Mouse (Mus musculus): ENCODE data around the gene Foxf2. TPM values are rescaled to one million over a fixed set of nuclear protein-coding genes. Genes with fewer than 3 reads are reported as not detected.

The Foxf2 gene
- polyA plus RNA-seq, 1 experiment from 2014 or later: 1.7 TPM

GRCm38 (mm10) chr13:31652131-31652745 lies 26.6 kb downstream of the Foxf2 start:
- Histone ChIP-seq H3K4me2 (no peak overlapping the region), H3K27me3 (ENCODE audit: control insufficient read depth, insufficient read depth, low read length) (0 out of 2 replicates have a peak, but pooled peaks cover 4% of the 10 kb centered on the region)
- WGBS (ENCODE audit: insufficient replicate concordance): 76% methylated on average over 20 of the region's 20 CpGs

GRCm38 (mm10) chr13:31656249-31656648 lies 30.6 kb downstream of the Foxf2 start:
- no peaks in the 10 kb centered on the region for H3K4me1 ChIP-seq (ENCODE audit: control insufficient read depth, insufficient read depth, low read length)
- no peak for ATAC-seq (replicated peaks; ENCODE audit: insufficient number of reproducible peaks, low FRiP score, low TSS enrichment)
- WGBS (ENCODE audit: insufficient replicate concordance): 53% methylated on average over 4 of the region's 4 CpGs

More at GRCm38 (mm10) chr13:31652131-31652745, 26.6 kb downstream of the Foxf2 start:
- Histone ChIP-seq H3K36me3 (ENCODE audit: control insufficient read depth, insufficient read depth, low read length) (no peaks in the 10 kb centered on the region), H3K9ac (ENCODE audit: low read depth, low read length) (no peak overlapping the region), H3K9me3 (replicated peaks; ENCODE audit: control insufficient read depth, low read length) (no peaks in the 10 kb centered on the region), H3K27ac (ENCODE audit: low read depth, low read length) (no peak overlapping the region), H3K4me1 (ENCODE audit: control insufficient read depth, insufficient read depth, low read length) (no peaks in the 10 kb centered on the region), H3K4me3 (ENCODE audit: low read depth, low read length) (no peak overlapping the region)
- ATAC-seq (replicated peaks; ENCODE audit: insufficient number of reproducible peaks, low FRiP score, low TSS enrichment): no peak

GRCm38 (mm10) chr13:31658212-31658611 lies 32.6 kb downstream of the Foxf2 start:
- H3K4me1 ChIP-seq (ENCODE audit: control insufficient read depth, insufficient read depth, low read length): no peaks in the 10 kb centered on the region
- 79% methylated on average over 4 of the region's 4 CpGs for WGBS (ENCODE audit: insufficient replicate concordance)
- ATAC-seq (replicated peaks; ENCODE audit: insufficient number of reproducible peaks, low FRiP score, low TSS enrichment): no peak
- H3K9me3 ChIP-seq (replicated peaks; ENCODE audit: control insufficient read depth, low read length): no peaks in the 10 kb centered on the region
- no peak overlapping the region for H3K9ac ChIP-seq (ENCODE audit: low read depth, low read length)
- H3K4me3 ChIP-seq (ENCODE audit: low read depth, low read length): no peak overlapping the region
- peaks cover 8% of the 10 kb centered on the region for H3K27me3 ChIP-seq (ENCODE audit: control insufficient read depth, insufficient read depth, low read length)
- H3K27ac ChIP-seq (ENCODE audit: low read depth, low read length): no peak overlapping the region
- no peak overlapping the region for H3K4me2 ChIP-seq
- H3K36me3 ChIP-seq (ENCODE audit: control insufficient read depth, insufficient read depth, low read length): no peaks in the 10 kb centered on the region

More at GRCm38 (mm10) chr13:31656249-31656648, 30.6 kb downstream of the Foxf2 start:
- Histone ChIP-seq H3K9me3 (replicated peaks; ENCODE audit: control insufficient read depth, low read length) (no peaks in the 10 kb centered on the region), H3K36me3 (ENCODE audit: control insufficient read depth, insufficient read depth, low read length) (no peaks in the 10 kb centered on the region), H3K4me2 (no peak overlapping the region), H3K27me3 (ENCODE audit: control insufficient read depth, insufficient read depth, low read length) (peaks cover 8% of the 10 kb centered on the region), H3K9ac (ENCODE audit: low read depth, low read length) (no peak overlapping the region), H3K27ac (ENCODE audit: low read depth, low read length) (no peak overlapping the region), H3K4me3 (ENCODE audit: low read depth, low read length) (no peak overlapping the region)

- Histone ChIP-seq H3K27ac (ENCODE audit: low read depth, low read length) (no peak overlapping the region), H3K4me1 (ENCODE audit: control insufficient read depth, insufficient read depth, low read length) (no peaks in the 10 kb centered on the region), H3K9ac (ENCODE audit: low read depth, low read length) (no peak overlapping the region), H3K4me2 (no peak overlapping the region), H3K36me3 (ENCODE audit: control insufficient read depth, insufficient read depth, low read length) (no peaks in the 10 kb centered on the region), H3K9me3 (replicated peaks; ENCODE audit: control insufficient read depth, low read length) (no peaks in the 10 kb centered on the region), H3K27me3 (ENCODE audit: control insufficient read depth, insufficient read depth, low read length) (peaks cover 8% of the 10 kb centered on the region), H3K4me3 (ENCODE audit: low read depth, low read length) (no peak overlapping the region)
- 5% methylated on average over 3 of the region's 3 CpGs for WGBS (ENCODE audit: insufficient replicate concordance)
- no peak for ATAC-seq (replicated peaks; ENCODE audit: insufficient number of reproducible peaks, low FRiP score, low TSS enrichment)
Measured at GRCm38 (mm10) chr13:31658963-31659362, 33.3 kb downstream of the Foxf2 start.

GRCm38 (mm10) chr13:31661211-31661610 lies 35.6 kb downstream of the Foxf2 start:
- H3K4me3 ChIP-seq (ENCODE audit: low read depth, low read length): no peak overlapping the region
- H3K9me3 ChIP-seq (replicated peaks; ENCODE audit: control insufficient read depth, low read length): no peaks in the 10 kb centered on the region
- WGBS (ENCODE audit: insufficient replicate concordance): 55% methylated on average over 6 of the region's 6 CpGs
- peaks cover 8% of the 10 kb centered on the region for H3K27me3 ChIP-seq (ENCODE audit: control insufficient read depth, insufficient read depth, low read length)
- no peak overlapping the region for H3K9ac ChIP-seq (ENCODE audit: low read depth, low read length)
- H3K36me3 ChIP-seq (ENCODE audit: control insufficient read depth, insufficient read depth, low read length): no peaks in the 10 kb centered on the region
- ATAC-seq (replicated peaks; ENCODE audit: insufficient number of reproducible peaks, low FRiP score, low TSS enrichment): no peak
- H3K4me2 ChIP-seq: no peak overlapping the region
- H3K27ac ChIP-seq (ENCODE audit: low read depth, low read length): no peak overlapping the region
- no peaks in the 10 kb centered on the region for H3K4me1 ChIP-seq (ENCODE audit: control insufficient read depth, insufficient read depth, low read length)

- no peaks in the 10 kb centered on the region for H3K4me1 ChIP-seq (ENCODE audit: control insufficient read depth, insufficient read depth, low read length)
- H3K27me3 ChIP-seq (ENCODE audit: control insufficient read depth, insufficient read depth, low read length): peaks cover 2% of the 10 kb centered on the region; the same call in 1 of the 2 replicates
- no peak overlapping the region for H3K4me2 ChIP-seq
- ATAC-seq (replicated peaks; ENCODE audit: insufficient number of reproducible peaks, low FRiP score, low TSS enrichment): no peak
- no peaks in the 10 kb centered on the region for H3K36me3 ChIP-seq (ENCODE audit: control insufficient read depth, insufficient read depth, low read length)
- no peak overlapping the region for H3K27ac ChIP-seq (ENCODE audit: low read depth, low read length)
- H3K9ac ChIP-seq (ENCODE audit: low read depth, low read length): no peak overlapping the region
- WGBS (ENCODE audit: insufficient replicate concordance): 71% methylated on average over 6 of the region's 6 CpGs
- H3K9me3 ChIP-seq (replicated peaks; ENCODE audit: control insufficient read depth, low read length): no peaks in the 10 kb centered on the region
- no peak overlapping the region for H3K4me3 ChIP-seq (ENCODE audit: low read depth, low read length)
Measured at GRCm38 (mm10) chr13:31665376-31665775, 39.8 kb downstream of the Foxf2 start.

- no peak overlapping the region for H3K4me3 ChIP-seq (ENCODE audit: low read depth, low read length)
- no peaks in the 10 kb centered on the region for H3K27me3 ChIP-seq (ENCODE audit: control insufficient read depth, insufficient read depth, low read length)
- no peaks in the 10 kb centered on the region for H3K4me1 ChIP-seq (ENCODE audit: control insufficient read depth, insufficient read depth, low read length)
- no peak overlapping the region for H3K27ac ChIP-seq (ENCODE audit: low read depth, low read length)
- H3K9me3 ChIP-seq (replicated peaks; ENCODE audit: control insufficient read depth, low read length): no peaks in the 10 kb centered on the region
- WGBS (ENCODE audit: insufficient replicate concordance): 70% methylated on average over 6 of the region's 6 CpGs
- no peak overlapping the region for H3K9ac ChIP-seq (ENCODE audit: low read depth, low read length)
- H3K36me3 ChIP-seq (ENCODE audit: control insufficient read depth, insufficient read depth, low read length): no peaks in the 10 kb centered on the region
- H3K4me2 ChIP-seq: no peak overlapping the region
- ATAC-seq (replicated peaks; ENCODE audit: insufficient number of reproducible peaks, low FRiP score, low TSS enrichment): no peak
Measured at GRCm38 (mm10) chr13:31667919-31668524, 42.4 kb downstream of the Foxf2 start.

- WGBS (ENCODE audit: insufficient replicate concordance): 83% methylated on average over 3 of the region's 3 CpGs
- H3K4me2 ChIP-seq: no peak overlapping the region
- H3K4me1 ChIP-seq (ENCODE audit: control insufficient read depth, insufficient read depth, low read length): no peaks in the 10 kb centered on the region
- no peak overlapping the region for H3K9ac ChIP-seq (ENCODE audit: low read depth, low read length)
- H3K4me3 ChIP-seq (ENCODE audit: low read depth, low read length): no peak overlapping the region
- ATAC-seq (replicated peaks; ENCODE audit: insufficient number of reproducible peaks, low FRiP score, low TSS enrichment): no peak
- H3K9me3 ChIP-seq (replicated peaks; ENCODE audit: control insufficient read depth, low read length): no peaks in the 10 kb centered on the region
- no peaks in the 10 kb centered on the region for H3K27me3 ChIP-seq (ENCODE audit: control insufficient read depth, insufficient read depth, low read length)
- H3K36me3 ChIP-seq (ENCODE audit: control insufficient read depth, insufficient read depth, low read length): no peaks in the 10 kb centered on the region
- H3K27ac ChIP-seq (ENCODE audit: low read depth, low read length): no peak overlapping the region
Measured at GRCm38 (mm10) chr13:31672093-31672492, 46.5 kb downstream of the Foxf2 start.

All from heart, embryonic 11.5 days (tissue).